Mouse (Mus musculus): Measurements from ENCODE around the gene Mto1. TPM values are rescaled to one million over a fixed set of nuclear protein-coding genes. Genes with fewer than 3 reads are reported as not detected.

Gene Mto1
- polyA plus RNA-seq, 1 experiment from 2014 or later: 26.6 TPM

GRCm38 (mm10) chr9:78491169-78491568 is 43.2 kb downstream of the Mto1 start:
- ATAC-seq (ENCODE audit: low read depth): no peak
- Histone ChIP-seq H3K9ac (no peak overlapping the region), H3K9me3 (no peaks in the 10 kb centered on the region), H3K27ac (replicated peaks) (no peak overlapping the region), H3K36me3 (no peaks in the 10 kb centered on the region), H3K4me2 (no peak overlapping the region), H3K4me1 (replicated peaks) (peaks cover 8% of the 10 kb centered on the region), H3K4me3 (no peak overlapping the region), H3K27me3 (no peaks in the 10 kb centered on the region)
- 88% methylated on average over 3 of the region's 3 CpGs for WGBS

GRCm38 (mm10) chr9:78492254-78492653 is 44.2 kb downstream of the Mto1 start:
- H3K27me3 ChIP-seq: no peaks in the 10 kb centered on the region
- no peak overlapping the region for H3K9ac ChIP-seq
- H3K4me2 ChIP-seq: no peak overlapping the region
- no peaks in the 10 kb centered on the region for H3K9me3 ChIP-seq
- 95% methylated on average over 3 of the region's 3 CpGs for whole genome bisulfite sequencing
- no peak for ATAC-seq (ENCODE audit: low read depth)
- H3K4me1 ChIP-seq (replicated peaks): peaks cover 8% of the 10 kb centered on the region
- no peak overlapping the region for H3K4me3 ChIP-seq
- H3K27ac ChIP-seq (replicated peaks): no peak overlapping the region
- no peaks in the 10 kb centered on the region for H3K36me3 ChIP-seq

DNA sequence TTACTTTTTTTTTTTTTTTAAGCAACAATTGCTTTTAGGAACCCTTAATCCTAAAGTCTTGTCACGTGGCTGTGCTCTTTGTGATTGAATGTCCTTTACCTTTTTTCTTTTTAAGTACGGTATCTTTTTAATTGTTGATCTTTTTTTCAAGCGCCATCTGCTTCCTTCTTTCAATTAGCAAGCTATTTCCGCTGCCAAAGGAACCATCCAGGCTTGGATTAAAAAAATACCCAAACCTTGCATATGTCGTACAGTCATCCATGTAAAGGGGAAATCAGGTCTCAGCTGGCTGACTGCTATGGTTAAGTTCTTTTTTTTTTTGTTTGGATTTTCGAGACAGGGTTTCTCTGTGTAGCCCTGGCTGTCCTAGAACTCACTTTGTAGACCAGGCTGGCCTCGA is 45.2 kb downstream of the Mto1 start:
- peaks cover 8% of the 10 kb centered on the region for H3K4me1 ChIP-seq (replicated peaks)
- ATAC-seq (ENCODE audit: low read depth): no peak
- 77% methylated on average over 7 of the region's 7 CpGs for WGBS

DNA sequence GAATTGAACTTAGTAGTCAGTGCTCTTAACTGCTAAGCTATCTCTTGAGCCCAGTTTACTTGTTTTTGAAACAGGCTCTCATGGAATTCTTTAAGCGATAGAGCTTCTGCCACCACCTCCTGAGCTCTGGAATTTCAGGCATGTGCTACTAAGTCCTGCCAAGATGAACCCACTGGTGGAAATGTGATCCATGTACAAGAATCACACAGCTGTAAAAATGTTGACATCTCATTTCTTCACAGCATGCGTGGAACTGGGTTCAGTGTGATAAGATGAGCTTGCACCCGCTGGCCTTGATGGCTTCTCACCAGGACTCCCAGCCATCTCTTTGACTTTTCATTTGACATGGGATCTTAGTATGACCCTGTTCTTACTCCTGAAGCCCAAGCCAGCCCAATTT is 52.4 kb downstream of the Mto1 start:
- H3K9me3 ChIP-seq: no peaks in the 10 kb centered on the region
- H3K27me3 ChIP-seq: no peaks in the 10 kb centered on the region
- no peak overlapping the region for H3K27ac ChIP-seq (replicated peaks)
- H3K4me3 ChIP-seq: no peak overlapping the region
- no peak for ATAC-seq (ENCODE audit: low read depth)
- H3K4me1 ChIP-seq (replicated peaks): peaks cover 32% of the 10 kb centered on the region
- H3K4me2 ChIP-seq: no peak overlapping the region
- 76% methylated on average over 3 of the region's 3 CpGs for whole genome bisulfite sequencing
- H3K9ac ChIP-seq: no peak overlapping the region
- no peaks in the 10 kb centered on the region for H3K36me3 ChIP-seq

More for the DNA sequence above, 45.2 kb downstream of the Mto1 start:
- no peak overlapping the region for H3K27ac ChIP-seq (replicated peaks)
- H3K4me2 ChIP-seq: no peak overlapping the region
- no peak overlapping the region for H3K9ac ChIP-seq
- no peaks in the 10 kb centered on the region for H3K36me3 ChIP-seq
- no peaks in the 10 kb centered on the region for H3K27me3 ChIP-seq
- no peaks in the 10 kb centered on the region for H3K9me3 ChIP-seq
- H3K4me3 ChIP-seq: no peak overlapping the region

GRCm38 (mm10) chr9:78501284-78501683 is 53.3 kb downstream of the Mto1 start:
- Histone ChIP-seq H3K4me2 (no peak overlapping the region), H3K27ac (replicated peaks) (no peak overlapping the region), H3K4me1 (replicated peaks) (peaks cover 37% of the 10 kb centered on the region), H3K9me3 (no peaks in the 10 kb centered on the region), H3K4me3 (no peak overlapping the region), H3K9ac (no peak overlapping the region), H3K27me3 (no peaks in the 10 kb centered on the region), H3K36me3 (no peaks in the 10 kb centered on the region)
- 65% methylated on average over 4 of the region's 4 CpGs for WGBS
- ATAC-seq (ENCODE audit: low read depth): no peak

GRCm38 (mm10) chr9:78503223-78504079 is 55.4 kb downstream of the Mto1 start:
- ATAC-seq (ENCODE audit: low read depth): peak; percentile 68
- WGBS: 3% methylated on average over 6 of the region's 6 CpGs
- Histone ChIP-seq H3K9me3 (no peaks in the 10 kb centered on the region), H3K4me1 (replicated peaks) (peaks cover 37% of the 10 kb centered on the region), H3K4me3 (peak overlapping the region; percentile 16), H3K9ac (peak overlapping the region; percentile 65), H3K27me3 (no peaks in the 10 kb centered on the region), H3K4me2 (peak overlapping the region; percentile 43), H3K36me3 (no peaks in the 10 kb centered on the region), H3K27ac (replicated peaks) (peak overlapping the region; percentile 91)

DNA sequence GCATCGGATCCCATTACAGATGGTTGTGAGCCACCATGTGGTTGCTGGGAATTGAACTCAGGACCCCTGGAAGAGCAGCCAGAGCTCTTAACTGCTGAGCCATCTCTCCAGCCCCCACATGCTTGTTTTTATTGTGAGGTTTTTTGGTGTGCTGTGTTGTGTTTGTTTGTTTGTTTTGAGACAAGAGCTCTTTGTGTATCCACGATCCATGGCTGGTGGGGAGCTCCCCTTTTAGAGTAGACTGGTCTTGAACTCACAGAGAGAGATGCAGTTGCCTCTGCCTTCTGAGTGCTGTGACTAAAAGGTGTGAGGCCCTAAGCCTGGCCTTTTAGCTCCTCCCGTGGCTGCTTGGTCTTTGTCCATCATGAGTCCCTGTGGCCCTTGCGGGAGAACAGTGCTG is 56.1 kb downstream of the Mto1 start:
- Histone ChIP-seq H3K9me3 (no peaks in the 10 kb centered on the region), H3K4me2 (peak overlapping the region; percentile 43), H3K9ac (0 out of 2 replicates have a peak overlapping the region, but pooled peaks have one; percentile 12), H3K36me3 (no peaks in the 10 kb centered on the region), H3K4me3 (peak overlapping the region; percentile 2; the same call in 1 of the 2 replicates), H3K27ac (replicated peaks) (peak overlapping the region; percentile 91), H3K4me1 (replicated peaks) (peaks cover 37% of the 10 kb centered on the region), H3K27me3 (no peaks in the 10 kb centered on the region)
- ATAC-seq (ENCODE audit: low read depth): no peak
- WGBS: 64% methylated on average over 4 of the region's 4 CpGs

- H3K4me2 ChIP-seq: peak overlapping the region; percentile 43
- H3K27ac ChIP-seq (replicated peaks): peak overlapping the region; percentile 30; the same call in 1 of the 2 replicates
- no peak overlapping the region for H3K4me3 ChIP-seq
Observed at GRCm38 (mm10) chr9:78504679-78505078, 56.7 kb downstream of the Mto1 start.

DNA sequence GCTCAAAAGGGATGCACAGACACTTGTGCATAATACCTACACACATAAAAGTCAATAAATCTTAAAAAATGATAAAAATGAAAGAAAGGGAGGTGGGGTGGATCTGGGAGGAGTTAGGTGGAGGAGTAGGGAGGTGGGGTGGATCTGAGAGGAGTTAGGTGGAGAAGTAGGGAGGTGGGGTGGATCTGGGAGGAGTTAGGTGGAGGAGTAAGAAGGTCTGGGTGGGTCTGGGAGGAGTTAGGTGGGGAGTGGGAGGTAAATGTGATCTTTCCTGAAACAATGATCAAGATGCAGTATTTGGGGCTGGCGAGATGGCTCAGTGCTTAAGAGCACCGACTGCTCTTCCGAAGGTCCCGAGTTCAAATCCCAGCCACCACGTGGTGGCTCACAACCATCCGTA is 57.2 kb downstream of the Mto1 start:
- no peaks in the 10 kb centered on the region for H3K36me3 ChIP-seq
- no peak overlapping the region for H3K4me3 ChIP-seq
- WGBS: 93% methylated on average over 6 of the region's 6 CpGs
- ATAC-seq (ENCODE audit: low read depth): no peak
- H3K9me3 ChIP-seq: no peaks in the 10 kb centered on the region
- H3K4me1 ChIP-seq (replicated peaks): peaks cover 37% of the 10 kb centered on the region
- no peak overlapping the region for H3K27ac ChIP-seq (replicated peaks)
- H3K9ac ChIP-seq: no peak overlapping the region
- H3K4me2 ChIP-seq: no peak overlapping the region
- no peaks in the 10 kb centered on the region for H3K27me3 ChIP-seq

More at GRCm38 (mm10) chr9:78504679-78505078, 56.7 kb downstream of the Mto1 start:
- no peak overlapping the region for H3K9ac ChIP-seq
- H3K4me1 ChIP-seq (replicated peaks): peaks cover 37% of the 10 kb centered on the region
- ATAC-seq (ENCODE audit: low read depth): no peak
- H3K36me3 ChIP-seq: no peaks in the 10 kb centered on the region
- no peaks in the 10 kb centered on the region for H3K27me3 ChIP-seq
- 83% methylated on average over 3 of the region's 3 CpGs for WGBS
- H3K9me3 ChIP-seq: no peaks in the 10 kb centered on the region

GRCm38 (mm10) chr9:78506002-78506721 is 58.2 kb downstream of the Mto1 start:
- no peak for ATAC-seq (ENCODE audit: low read depth)
- no peak overlapping the region for H3K9ac ChIP-seq
- WGBS: 79% methylated on average over 11 of the region's 11 CpGs
- no peak overlapping the region for H3K4me3 ChIP-seq
- no peaks in the 10 kb centered on the region for H3K36me3 ChIP-seq
- no peak overlapping the region for H3K4me2 ChIP-seq
- H3K4me1 ChIP-seq (replicated peaks): peaks cover 35% of the 10 kb centered on the region
- no peaks in the 10 kb centered on the region for H3K27me3 ChIP-seq
- H3K9me3 ChIP-seq: no peaks in the 10 kb centered on the region
- no peak overlapping the region for H3K27ac ChIP-seq (replicated peaks)

- 86% methylated on average over 7 of the region's 7 CpGs for WGBS
- no peaks in the 10 kb centered on the region for H3K27me3 ChIP-seq
- no peak overlapping the region for H3K4me2 ChIP-seq
Observed at GRCm38 (mm10) chr9:78506722-78507077, 58.7 kb downstream of the Mto1 start.

GRCm38 (mm10) chr9:78508106-78508786 is 60.2 kb downstream of the Mto1 start:
- Histone ChIP-seq H3K9me3 (no peaks in the 10 kb centered on the region), H3K36me3 (no peaks in the 10 kb centered on the region), H3K4me2 (no peak overlapping the region), H3K9ac (no peak overlapping the region), H3K4me3 (no peak overlapping the region), H3K4me1 (replicated peaks) (peaks cover 20% of the 10 kb centered on the region), H3K27ac (replicated peaks) (no peak overlapping the region), H3K27me3 (no peaks in the 10 kb centered on the region)
- no peak for ATAC-seq (ENCODE audit: low read depth)
- WGBS: 92% methylated on average over 16 of the region's 16 CpGs

More at GRCm38 (mm10) chr9:78506722-78507077, 58.7 kb downstream of the Mto1 start:
- Histone ChIP-seq H3K9me3 (no peaks in the 10 kb centered on the region), H3K9ac (no peak overlapping the region), H3K27ac (replicated peaks) (no peak overlapping the region), H3K36me3 (no peaks in the 10 kb centered on the region), H3K4me1 (replicated peaks) (peaks cover 32% of the 10 kb centered on the region), H3K4me3 (no peak overlapping the region)
- ATAC-seq (ENCODE audit: low read depth): no peak

All from neural tube, embryonic 13.5 days (tissue).